Mouse (Mus musculus): ENCODE results near the gene Rad9a.

DNA sequence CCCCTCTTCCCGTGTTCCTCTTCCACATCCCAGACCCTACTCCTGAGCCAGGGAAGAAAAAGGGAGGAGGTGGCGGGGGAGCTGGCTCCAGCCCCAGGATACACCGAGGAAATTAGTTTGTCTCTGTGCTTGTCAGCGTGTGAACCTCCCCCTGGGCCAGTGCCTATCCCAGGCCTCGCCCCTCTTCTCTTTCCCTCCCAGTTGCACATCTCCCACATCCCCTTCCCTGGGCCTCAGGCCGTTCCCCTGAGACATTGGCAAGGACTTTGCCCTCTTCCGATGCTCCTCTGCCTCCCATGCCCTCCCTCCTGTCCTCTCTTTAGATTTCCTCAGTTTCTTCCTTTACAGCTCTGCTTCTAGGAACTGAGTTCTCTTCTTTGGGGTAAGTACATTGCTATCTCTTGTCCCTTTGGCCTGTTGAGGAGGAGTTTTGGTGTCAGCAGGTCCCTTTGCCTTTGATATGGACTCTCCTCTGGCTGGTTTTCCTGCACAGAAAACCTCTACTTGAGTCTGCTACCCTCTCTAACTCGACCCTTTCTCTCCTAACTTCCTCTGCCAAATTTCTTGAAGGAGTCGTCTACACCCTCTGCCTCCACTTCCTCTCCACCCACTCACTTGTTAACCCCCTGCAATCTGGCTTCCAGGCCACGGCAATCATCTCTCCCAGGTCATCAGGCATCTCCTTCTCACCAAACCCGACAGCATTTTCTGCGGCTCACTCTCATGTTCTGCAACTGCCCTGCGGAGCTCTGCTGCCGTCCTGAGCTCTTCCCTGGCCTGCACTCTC lies 19.7 kb upstream of the Rad9a start:
- TF ChIP-seq CTCF (IDR thresholded peaks at IDR 0.05; ENCODE audit: low read depth): no peak
- no peak for TF ChIP-seq EP300 (IDR thresholded peaks at IDR 0.05; ENCODE audit: low read depth)
